Mouse (Mus musculus) kidney, embryonic 16.5 days (tissue): ENCODE measurements around the gene Elavl4. TPM values are rescaled to one million over a fixed set of nuclear protein-coding genes. Genes with fewer than 3 reads are reported as not detected.
A peak's percentile ranks its signal among the peaks of the same experiment; 100 is the strongest.

Experiments used
- ATAC-seq: fragments of 200-750 bp; cut with Nextera tagmentation; 2 replicates; pipeline ENCODE4 v1.8.0; 2017; ENCODE audit warnings: moderate TSS enrichment; ENCODE audit not compliant: low FRiP score, low TSS enrichment
- H3K27ac ChIP-seq: fragments of 300-500 bp; sonication (generic); 2 replicates; pipeline ENCODE4 v1.5.1; 2014; ENCODE audit warnings: low read length
- H3K27me3 ChIP-seq: fragments of 300-500 bp; sonication (generic); 2 replicates; pipeline ENCODE4 v1.6.1; 2014; ENCODE audit warnings: low read length, control low read depth, mixed read lengths; ENCODE audit not compliant: insufficient read depth
- H3K36me3 ChIP-seq: fragments of 300-500 bp; sonication (generic); 2 replicates; pipeline ENCODE4 v1.6.1; 2014; ENCODE audit warnings: low read length, control low read depth, mixed read lengths; ENCODE audit not compliant: insufficient read depth
- H3K4me1 ChIP-seq: fragments of 300-500 bp; sonication (generic); 2 replicates; pipeline ENCODE4 v1.6.1; 2014; ENCODE audit warnings: low read length, control low read depth, mixed read lengths; ENCODE audit not compliant: insufficient read depth
- H3K4me2 ChIP-seq: fragments of 300-500 bp; sonication (generic); replicated peaks from 2 replicates; pipeline ENCODE4 v1.6.1; 2014; ENCODE audit warnings: low read depth, low read length
- H3K4me3 ChIP-seq: fragments of 300-500 bp; sonication (generic); 2 replicates; pipeline ENCODE4 v1.5.1; 2014; ENCODE audit warnings: mild to moderate bottlenecking, low read length
- H3K9ac ChIP-seq: fragments of 300-500 bp; sonication (generic); replicated peaks from 2 replicates; pipeline ENCODE4 v1.6.1; 2014; ENCODE audit warnings: low read length
- H3K9me3 ChIP-seq: fragments of 300-500 bp; sonication (generic); 2 replicates; pipeline ENCODE4 v1.6.1; 2016; ENCODE audit warnings: low read length, control low read depth
- WGBS: fragments of 180-500 bp; shearing (Covaris S2); extraction: QIAGEN DNeasy Blood & Tissue Kit; methylation state at CpG from one replicate; pipeline ENCODE4 v1.1.7; 2014; 5-methylcytosine and 5-hydroxymethylcytosine counted together
- polyA plus RNA-seq: library from polyadenylated mRNA; unstranded; fragments of >200 nt; fragmentation: Nextera tagmentation; extraction: Ambion mirVana; gene quantifications from 2 replicates; pipeline ENCODE4 v1.2.1, GENCODE M21; 2015

Gene Elavl4
- polyA plus RNA-seq, 1 experiment from 2014 or later: 10.9 TPM

DNA sequence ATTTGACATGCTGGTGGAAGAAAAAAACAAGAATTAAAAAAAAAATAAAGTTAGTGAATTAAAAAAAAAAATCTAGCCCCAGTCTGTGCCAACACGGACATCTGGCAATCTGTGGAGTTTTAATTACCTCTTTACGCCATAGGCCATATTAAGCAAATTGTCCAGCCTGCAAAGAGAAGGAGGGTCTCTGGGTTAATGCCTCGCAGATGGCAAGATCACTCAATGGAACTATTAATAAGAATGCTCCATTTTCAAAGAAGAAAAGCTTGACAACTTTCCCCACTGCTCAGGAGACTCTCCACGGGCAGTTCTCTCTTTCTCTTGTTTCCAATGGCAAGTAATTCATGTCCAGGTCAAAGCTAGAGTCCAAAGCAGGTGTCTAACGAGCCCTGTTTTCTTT, 142.1 kb downstream of the Elavl4 start:
- Histone ChIP-seq H3K9me3 (no peaks in the 10 kb centered on the region), H3K27me3 (no peaks in the 10 kb centered on the region), H3K4me2 (no peak overlapping the region), H3K36me3 (no peaks in the 10 kb centered on the region), H3K9ac (no peak overlapping the region), H3K4me1 (0 out of 2 replicates have a peak, but pooled peaks cover 4% of the 10 kb centered on the region), H3K27ac (no peak overlapping the region), H3K4me3 (no peak overlapping the region)
- 57% methylated on average over 5 of the region's 5 CpGs for WGBS
- ATAC-seq: no peak

- Histone ChIP-seq H3K4me2 (no peak overlapping the region), H3K27me3 (no peaks in the 10 kb centered on the region), H3K27ac (no peak overlapping the region), H3K9ac (no peak overlapping the region), H3K4me3 (no peak overlapping the region), H3K36me3 (no peaks in the 10 kb centered on the region), H3K9me3 (no peaks in the 10 kb centered on the region), H3K4me1 (0 out of 2 replicates have a peak, but pooled peaks cover 7% of the 10 kb centered on the region)
- WGBS: 83% methylated on average over 3 of the region's 3 CpGs
- no peak for ATAC-seq
Observed at GRCm38 (mm10) chr4:110201680-110202079, 150.0 kb downstream of the Elavl4 start.

DNA sequence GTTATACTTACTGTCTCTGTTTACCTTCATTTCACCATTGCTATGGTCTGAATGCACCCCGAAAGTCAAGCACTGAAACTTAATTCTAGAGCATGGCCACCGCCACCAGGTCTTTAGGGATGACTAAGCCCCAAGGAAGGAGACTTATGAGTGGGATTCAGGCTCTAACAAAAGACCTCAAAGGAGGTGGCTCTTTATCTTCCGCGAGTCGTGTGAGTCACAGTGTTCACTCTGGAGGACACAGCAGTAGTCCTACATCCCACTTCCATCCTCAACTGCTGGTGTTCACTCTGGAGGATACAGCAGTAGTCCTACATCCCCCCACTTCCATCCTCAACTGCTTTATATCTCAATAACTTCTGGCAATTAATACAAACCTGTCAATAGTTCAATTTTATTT, 151.8 kb downstream of the Elavl4 start:
- Histone ChIP-seq H3K27me3 (no peaks in the 10 kb centered on the region), H3K27ac (no peak overlapping the region), H3K9me3 (no peaks in the 10 kb centered on the region), H3K9ac (no peak overlapping the region), H3K4me3 (no peak overlapping the region), H3K36me3 (no peaks in the 10 kb centered on the region), H3K4me1 (0 out of 2 replicates have a peak, but pooled peaks cover 7% of the 10 kb centered on the region), H3K4me2 (no peak overlapping the region)
- no peak for ATAC-seq
- WGBS: 93% methylated on average over 5 of the region's 5 CpGs

- Histone ChIP-seq H3K4me2 (no peak overlapping the region), H3K9me3 (no peaks in the 10 kb centered on the region), H3K27ac (no peak overlapping the region), H3K27me3 (no peaks in the 10 kb centered on the region), H3K36me3 (no peaks in the 10 kb centered on the region), H3K4me1 (0 out of 2 replicates have a peak, but pooled peaks cover 7% of the 10 kb centered on the region), H3K4me3 (no peak overlapping the region), H3K9ac (no peak overlapping the region)
- 42% methylated on average over 2 of the region's 2 CpGs for WGBS
- peak; percentile 75 for ATAC-seq
Observed at GRCm38 (mm10) chr4:110198600-110198999, 153.1 kb downstream of the Elavl4 start.

- Histone ChIP-seq H3K36me3 (no peaks in the 10 kb centered on the region), H3K27ac (no peak overlapping the region), H3K4me2 (no peak overlapping the region), H3K27me3 (no peaks in the 10 kb centered on the region), H3K9me3 (no peaks in the 10 kb centered on the region), H3K4me3 (no peak overlapping the region), H3K9ac (no peak overlapping the region), H3K4me1 (no peaks in the 10 kb centered on the region)
- no peak for ATAC-seq
- 70% methylated on average over 2 of the region's 2 CpGs for WGBS
Observed at GRCm38 (mm10) chr4:110177263-110177662, 174.4 kb downstream of the Elavl4 start.

DNA sequence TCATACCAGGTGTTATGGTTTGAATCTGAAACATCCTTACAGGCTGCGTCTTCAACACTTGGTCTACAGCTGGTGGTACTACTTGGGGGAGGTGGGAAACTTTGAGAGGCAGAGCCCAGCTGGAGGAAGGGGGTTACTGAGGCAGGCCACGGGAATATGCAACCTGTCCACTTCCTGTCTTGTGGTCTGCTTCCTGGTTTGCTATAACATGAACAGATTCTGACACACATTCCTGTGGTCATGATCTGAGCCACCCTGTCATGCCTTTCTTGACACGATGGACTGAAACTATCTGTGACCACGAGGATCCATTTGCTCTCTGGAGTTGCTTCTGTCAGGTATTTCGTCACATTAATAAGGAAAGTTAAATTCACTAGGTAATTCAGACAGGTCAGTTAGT, 179.7 kb downstream of the Elavl4 start:
- Histone ChIP-seq H3K9me3 (no peaks in the 10 kb centered on the region), H3K36me3 (no peaks in the 10 kb centered on the region), H3K9ac (no peak overlapping the region), H3K4me1 (no peaks in the 10 kb centered on the region), H3K4me2 (no peak overlapping the region), H3K4me3 (no peak overlapping the region), H3K27ac (no peak overlapping the region), H3K27me3 (no peaks in the 10 kb centered on the region)
- no peak for ATAC-seq
- WGBS: 81% methylated on average over 5 of the region's 5 CpGs

DNA sequence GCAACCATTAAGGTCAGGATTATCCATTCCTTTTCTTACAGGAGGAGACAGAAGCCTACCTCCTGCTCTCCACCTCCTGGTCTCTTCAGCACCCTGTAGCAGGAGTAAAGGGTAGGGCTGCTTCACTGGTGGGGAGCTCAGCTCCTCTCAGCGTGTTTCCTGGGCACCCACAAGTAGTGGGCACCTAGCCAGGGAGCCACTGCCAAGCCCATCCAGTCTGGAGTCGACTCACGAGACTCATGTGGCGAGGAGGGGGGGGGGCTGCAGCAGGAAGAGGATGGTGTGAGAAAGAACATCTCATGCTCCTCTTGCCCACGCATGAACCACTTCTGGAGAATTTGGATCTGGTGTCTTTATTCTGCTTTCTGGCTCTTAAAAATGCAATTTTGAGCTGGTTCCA, 186.5 kb downstream of the Elavl4 start:
- no peak overlapping the region for H3K4me2 ChIP-seq
- no peaks in the 10 kb centered on the region for H3K9me3 ChIP-seq
- H3K27ac ChIP-seq: no peak overlapping the region
- WGBS: 78% methylated on average over 5 of the region's 5 CpGs
- no peak overlapping the region for H3K4me3 ChIP-seq
- no peaks in the 10 kb centered on the region for H3K27me3 ChIP-seq
- H3K4me1 ChIP-seq: no peaks in the 10 kb centered on the region
- ATAC-seq: no peak
- H3K36me3 ChIP-seq: no peaks in the 10 kb centered on the region
- no peak overlapping the region for H3K9ac ChIP-seq

GRCm38 (mm10) chr4:110161600-110161999, 190.1 kb downstream of the Elavl4 start:
- H3K4me1 ChIP-seq: no peaks in the 10 kb centered on the region
- no peak overlapping the region for H3K27ac ChIP-seq
- no peaks in the 10 kb centered on the region for H3K9me3 ChIP-seq
- no peak overlapping the region for H3K9ac ChIP-seq
- H3K4me3 ChIP-seq: no peak overlapping the region
- ATAC-seq: no peak
- no peaks in the 10 kb centered on the region for H3K27me3 ChIP-seq
- H3K36me3 ChIP-seq: no peaks in the 10 kb centered on the region
- 52% methylated on average over 3 of the region's 3 CpGs for WGBS
- H3K4me2 ChIP-seq: no peak overlapping the region

GRCm38 (mm10) chr4:110157515-110158159, 194.1 kb downstream of the Elavl4 start:
- Histone ChIP-seq H3K9me3 (no peaks in the 10 kb centered on the region), H3K9ac (no peak overlapping the region), H3K36me3 (no peaks in the 10 kb centered on the region), H3K4me2 (no peak overlapping the region), H3K27me3 (no peaks in the 10 kb centered on the region), H3K4me1 (no peaks in the 10 kb centered on the region), H3K4me3 (no peak overlapping the region), H3K27ac (no peak overlapping the region)
- no peak for ATAC-seq
- 26% methylated on average over 3 of the region's 3 CpGs for WGBS

DNA sequence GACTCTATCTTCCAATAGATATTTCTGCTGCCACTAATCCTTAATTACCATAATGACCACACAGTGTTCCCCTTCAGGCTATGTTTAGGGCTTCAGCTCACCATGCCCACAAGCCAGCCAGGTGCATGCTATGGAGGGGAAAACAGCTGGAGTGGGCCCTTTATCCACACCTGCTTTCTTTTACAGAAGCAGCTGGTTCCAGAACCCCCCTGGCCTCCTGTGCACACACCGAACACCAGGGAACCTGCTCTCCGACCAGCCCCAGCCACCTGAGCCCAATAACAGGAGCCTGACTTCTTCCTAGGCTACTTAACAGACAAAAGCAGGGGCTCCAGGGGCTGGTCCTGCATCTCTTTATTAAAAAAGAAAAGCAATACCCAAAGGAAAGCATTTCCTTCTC, 195.8 kb downstream of the Elavl4 start:
- Histone ChIP-seq H3K36me3 (no peaks in the 10 kb centered on the region), H3K4me3 (no peak overlapping the region), H3K4me2 (no peak overlapping the region), H3K27me3 (no peaks in the 10 kb centered on the region), H3K9ac (no peak overlapping the region), H3K9me3 (no peaks in the 10 kb centered on the region), H3K4me1 (no peaks in the 10 kb centered on the region; the same call in 1 of the 2 replicates), H3K27ac (no peak overlapping the region)
- ATAC-seq: no peak
- WGBS: 81% methylated on average over 2 of the region's 2 CpGs
